Mouse (Mus musculus): ENCODE data around the gene Ppm1b. TPM values are rescaled to one million over a fixed set of nuclear protein-coding genes. Genes with fewer than 3 reads are reported as not detected.

Gene Ppm1b
- polyA plus RNA-seq, 1 experiment from 2014 or later: 63.4 TPM

- no peak for ATAC-seq (ENCODE audit: insufficient number of reproducible peaks, insufficient read depth, low FRiP score, low read depth)
- Histone ChIP-seq H3K4me1 (ENCODE audit: control insufficient read depth, insufficient read depth, low read length) (no peaks in the 10 kb centered on the region), H3K9me3 (ENCODE audit: control insufficient read depth, low read depth, low read length) (no peaks in the 10 kb centered on the region), H3K36me3 (ENCODE audit: control insufficient read depth, insufficient read depth, low read length) (no peaks in the 10 kb centered on the region), H3K27ac (ENCODE audit: low read length) (no peak overlapping the region), H3K4me3 (ENCODE audit: low read depth, low read length) (no peak overlapping the region), H3K9ac (replicated peaks; ENCODE audit: low read depth, low read length) (no peak overlapping the region), H3K27me3 (ENCODE audit: control insufficient read depth, insufficient read depth, low read length) (no peaks in the 10 kb centered on the region), H3K4me2 (replicated peaks; ENCODE audit: low read depth, low read length) (no peak overlapping the region)
- 88% methylated on average over 5 of the region's 5 CpGs for WGBS
These were observed 87.9 kb downstream of the Ppm1b start for GRCm38 (mm10) chr17:85044466-85044865.

- WGBS: 75% methylated on average over 12 of the region's 12 CpGs
- Histone ChIP-seq H3K4me2 (replicated peaks; ENCODE audit: low read depth, low read length) (no peak overlapping the region), H3K4me3 (ENCODE audit: low read depth, low read length) (no peak overlapping the region), H3K27me3 (ENCODE audit: control insufficient read depth, insufficient read depth, low read length) (no peaks in the 10 kb centered on the region), H3K27ac (ENCODE audit: low read length) (no peak overlapping the region), H3K36me3 (ENCODE audit: control insufficient read depth, insufficient read depth, low read length) (no peaks in the 10 kb centered on the region), H3K9ac (replicated peaks; ENCODE audit: low read depth, low read length) (no peak overlapping the region), H3K9me3 (ENCODE audit: control insufficient read depth, low read depth, low read length) (no peaks in the 10 kb centered on the region), H3K4me1 (ENCODE audit: control insufficient read depth, insufficient read depth, low read length) (no peaks in the 10 kb centered on the region)
- no peak for ATAC-seq (ENCODE audit: insufficient number of reproducible peaks, insufficient read depth, low FRiP score, low read depth)
These were observed 88.6 kb downstream of the Ppm1b start for GRCm38 (mm10) chr17:85045160-85045559.

GRCm38 (mm10) chr17:85048379-85048778 is 91.8 kb downstream of the Ppm1b start:
- no peak overlapping the region for H3K27ac ChIP-seq (ENCODE audit: low read length)
- ATAC-seq (ENCODE audit: insufficient number of reproducible peaks, insufficient read depth, low FRiP score, low read depth): no peak
- no peaks in the 10 kb centered on the region for H3K9me3 ChIP-seq (ENCODE audit: control insufficient read depth, low read depth, low read length)
- H3K36me3 ChIP-seq (ENCODE audit: control insufficient read depth, insufficient read depth, low read length): no peaks in the 10 kb centered on the region
- no peak overlapping the region for H3K4me3 ChIP-seq (ENCODE audit: low read depth, low read length)
- WGBS: 88% methylated on average over 5 of the region's 5 CpGs
- no peaks in the 10 kb centered on the region for H3K27me3 ChIP-seq (ENCODE audit: control insufficient read depth, insufficient read depth, low read length)
- H3K4me2 ChIP-seq (replicated peaks; ENCODE audit: low read depth, low read length): no peak overlapping the region
- no peaks in the 10 kb centered on the region for H3K4me1 ChIP-seq (ENCODE audit: control insufficient read depth, insufficient read depth, low read length)
- no peak overlapping the region for H3K9ac ChIP-seq (replicated peaks; ENCODE audit: low read depth, low read length)

- no peak overlapping the region for H3K9ac ChIP-seq (replicated peaks; ENCODE audit: low read depth, low read length)
- peaks cover 5% of the 10 kb centered on the region; the same call in 1 of the 2 replicates for H3K36me3 ChIP-seq (ENCODE audit: control insufficient read depth, insufficient read depth, low read length)
- no peak overlapping the region for H3K4me3 ChIP-seq (ENCODE audit: low read depth, low read length)
- no peaks in the 10 kb centered on the region for H3K27me3 ChIP-seq (ENCODE audit: control insufficient read depth, insufficient read depth, low read length)
- no peak for ATAC-seq (ENCODE audit: insufficient number of reproducible peaks, insufficient read depth, low FRiP score, low read depth)
- H3K27ac ChIP-seq (ENCODE audit: low read length): no peak overlapping the region
- H3K9me3 ChIP-seq (ENCODE audit: control insufficient read depth, low read depth, low read length): no peaks in the 10 kb centered on the region
- no peaks in the 10 kb centered on the region for H3K4me1 ChIP-seq (ENCODE audit: control insufficient read depth, insufficient read depth, low read length)
- 82% methylated on average over 7 of the region's 7 CpGs for WGBS
- H3K4me2 ChIP-seq (replicated peaks; ENCODE audit: low read depth, low read length): no peak overlapping the region
These were observed 101.7 kb downstream of the Ppm1b start for GRCm38 (mm10) chr17:85058276-85058675.

- no peaks in the 10 kb centered on the region for H3K9me3 ChIP-seq (ENCODE audit: control insufficient read depth, low read depth, low read length)
- H3K9ac ChIP-seq (replicated peaks; ENCODE audit: low read depth, low read length): no peak overlapping the region
- no peak for ATAC-seq (ENCODE audit: insufficient number of reproducible peaks, insufficient read depth, low FRiP score, low read depth)
- no peak overlapping the region for H3K4me2 ChIP-seq (replicated peaks; ENCODE audit: low read depth, low read length)
- 98% methylated on average over 6 of the region's 6 CpGs for WGBS
- no peak overlapping the region for H3K27ac ChIP-seq (ENCODE audit: low read length)
- H3K27me3 ChIP-seq (ENCODE audit: control insufficient read depth, insufficient read depth, low read length): no peaks in the 10 kb centered on the region
- H3K4me3 ChIP-seq (ENCODE audit: low read depth, low read length): no peak overlapping the region
- H3K36me3 ChIP-seq (ENCODE audit: control insufficient read depth, insufficient read depth, low read length): peaks cover 12% of the 10 kb centered on the region
- no peaks in the 10 kb centered on the region for H3K4me1 ChIP-seq (ENCODE audit: control insufficient read depth, insufficient read depth, low read length)
These were observed 102.6 kb downstream of the Ppm1b start for GRCm38 (mm10) chr17:85059136-85059535.

- Histone ChIP-seq H3K4me1 (ENCODE audit: control insufficient read depth, insufficient read depth, low read length) (no peaks in the 10 kb centered on the region), H3K36me3 (ENCODE audit: control insufficient read depth, insufficient read depth, low read length) (peaks cover 43% of the 10 kb centered on the region), H3K9ac (replicated peaks; ENCODE audit: low read depth, low read length) (no peak overlapping the region), H3K27ac (ENCODE audit: low read length) (no peak overlapping the region), H3K27me3 (ENCODE audit: control insufficient read depth, insufficient read depth, low read length) (no peaks in the 10 kb centered on the region), H3K4me2 (replicated peaks; ENCODE audit: low read depth, low read length) (no peak overlapping the region), H3K9me3 (ENCODE audit: control insufficient read depth, low read depth, low read length) (no peaks in the 10 kb centered on the region), H3K4me3 (ENCODE audit: low read depth, low read length) (no peak overlapping the region)
- ATAC-seq (ENCODE audit: insufficient number of reproducible peaks, insufficient read depth, low FRiP score, low read depth): no peak
- 90% methylated on average over 7 of the region's 7 CpGs for WGBS
These were observed 107.0 kb downstream of the Ppm1b start for GRCm38 (mm10) chr17:85063560-85063959.

GRCm38 (mm10) chr17:85067331-85067730 is 110.8 kb downstream of the Ppm1b start:
- Histone ChIP-seq H3K27ac (ENCODE audit: low read length) (no peak overlapping the region), H3K9ac (replicated peaks; ENCODE audit: low read depth, low read length) (no peak overlapping the region), H3K27me3 (ENCODE audit: control insufficient read depth, insufficient read depth, low read length) (no peaks in the 10 kb centered on the region), H3K4me3 (ENCODE audit: low read depth, low read length) (no peak overlapping the region), H3K4me2 (replicated peaks; ENCODE audit: low read depth, low read length) (no peak overlapping the region), H3K36me3 (ENCODE audit: control insufficient read depth, insufficient read depth, low read length) (peaks cover 53% of the 10 kb centered on the region), H3K9me3 (ENCODE audit: control insufficient read depth, low read depth, low read length) (no peaks in the 10 kb centered on the region), H3K4me1 (ENCODE audit: control insufficient read depth, insufficient read depth, low read length) (no peaks in the 10 kb centered on the region)
- no peak for ATAC-seq (ENCODE audit: insufficient number of reproducible peaks, insufficient read depth, low FRiP score, low read depth)
- WGBS: 95% methylated on average over 7 of the region's 7 CpGs

GRCm38 (mm10) chr17:85070658-85071057 is 114.1 kb downstream of the Ppm1b start:
- ATAC-seq (ENCODE audit: insufficient number of reproducible peaks, insufficient read depth, low FRiP score, low read depth): no peak
- H3K36me3 ChIP-seq (ENCODE audit: control insufficient read depth, insufficient read depth, low read length): peaks cover 29% of the 10 kb centered on the region

GRCm38 (mm10) chr17:85071088-85071775 is 114.7 kb downstream of the Ppm1b start:
- 90% methylated on average over 8 of the region's 8 CpGs for WGBS
- no peak overlapping the region for H3K27ac ChIP-seq (ENCODE audit: low read length)
- H3K9me3 ChIP-seq (ENCODE audit: control insufficient read depth, low read depth, low read length): no peaks in the 10 kb centered on the region
- no peak overlapping the region for H3K4me3 ChIP-seq (ENCODE audit: low read depth, low read length)
- no peaks in the 10 kb centered on the region for H3K27me3 ChIP-seq (ENCODE audit: control insufficient read depth, insufficient read depth, low read length)
- H3K36me3 ChIP-seq (ENCODE audit: control insufficient read depth, insufficient read depth, low read length): peaks cover 29% of the 10 kb centered on the region
- no peak for ATAC-seq (ENCODE audit: insufficient number of reproducible peaks, insufficient read depth, low FRiP score, low read depth)
- H3K4me1 ChIP-seq (ENCODE audit: control insufficient read depth, insufficient read depth, low read length): no peaks in the 10 kb centered on the region
- no peak overlapping the region for H3K4me2 ChIP-seq (replicated peaks; ENCODE audit: low read depth, low read length)
- no peak overlapping the region for H3K9ac ChIP-seq (replicated peaks; ENCODE audit: low read depth, low read length)

More at GRCm38 (mm10) chr17:85070658-85071057, 114.1 kb downstream of the Ppm1b start:
- no peak overlapping the region for H3K27ac ChIP-seq (ENCODE audit: low read length)
- WGBS: 78% methylated on average over 6 of the region's 6 CpGs
- H3K9ac ChIP-seq (replicated peaks; ENCODE audit: low read depth, low read length): no peak overlapping the region
- H3K9me3 ChIP-seq (ENCODE audit: control insufficient read depth, low read depth, low read length): no peaks in the 10 kb centered on the region
- H3K4me1 ChIP-seq (ENCODE audit: control insufficient read depth, insufficient read depth, low read length): no peaks in the 10 kb centered on the region
- no peak overlapping the region for H3K4me2 ChIP-seq (replicated peaks; ENCODE audit: low read depth, low read length)
- no peak overlapping the region for H3K4me3 ChIP-seq (ENCODE audit: low read depth, low read length)
- no peaks in the 10 kb centered on the region for H3K27me3 ChIP-seq (ENCODE audit: control insufficient read depth, insufficient read depth, low read length)

Measured in stomach, embryonic 14.5 days (tissue).